Comparison of ENCODE assay signal across 28 mouse cellular contexts in the genomic region with DNA sequence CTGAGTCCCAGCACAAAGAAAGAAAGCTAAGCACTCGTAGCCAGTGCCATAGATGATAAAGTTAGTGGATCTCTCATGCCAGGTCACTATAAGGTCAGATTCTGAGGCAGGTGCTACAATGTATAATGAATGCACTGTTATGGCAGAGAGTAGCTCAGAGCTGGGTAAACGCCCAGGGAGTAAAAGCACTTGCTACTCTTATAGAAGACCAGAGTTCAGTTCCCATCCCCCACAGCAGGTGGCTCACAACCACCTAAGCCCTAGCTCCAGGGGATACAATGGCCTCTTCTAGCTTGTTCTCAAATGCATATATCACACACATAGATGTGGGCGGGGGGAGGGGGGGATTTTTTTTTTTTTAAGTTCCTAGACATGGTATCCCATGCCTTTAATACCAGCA. TPM values are rescaled to one million over a fixed set of nuclear protein-coding genes. Genes with fewer than 3 reads are reported as not detected.
DNase-seq lines count a peak whose midpoint lies in the region; TF ChIP-seq lines count a peak whose summit lies in the region.
"Had no signal": no experiment of that assay in that cellular context is flagged by ENCODE, and none has a peak within 500 bp of the region (broad histone marks: within the 10 kb centered on the region; RNA-seq: fewer than 3 reads in every experiment).

No protein-coding gene starts in this region.

- H3K36me3 ChIP-seq in ES-E14 (ENCODE audit: control insufficient read depth, insufficient read depth, low read length, poor library complexity, severe bottlenecking) = no peaks in the 10 kb centered on the region
- H3K36me3 ChIP-seq: embryonic facial prominence, embryonic 15.5 days; forebrain, embryonic 12.5 days; heart, embryonic 15.5 days; hindbrain, embryonic 12.5 days; intestine, embryonic 15.5 days; limb, embryonic 12.5 days; liver, embryonic 15.5 days; midbrain, embryonic 12.5 days; neural tube, embryonic 12.5 days had no signal

- peak overlapping the region; percentile 82; the same call in 1 of the 2 replicates for H3K27ac ChIP-seq in ES-E14 (ENCODE audit: insufficient read depth, low read depth, low read length, poor library complexity, severe bottlenecking)
- H3K27ac ChIP-seq: embryonic facial prominence, embryonic 15.5 days; forebrain, embryonic 12.5 days; heart, embryonic 15.5 days; hindbrain, embryonic 12.5 days; hindbrain, postnatal 0 days; intestine, embryonic 15.5 days; limb, embryonic 12.5 days; liver, embryonic 15.5 days; midbrain, embryonic 12.5 days; neural tube, embryonic 12.5 days had no signal

- no peaks in the 10 kb centered on the region for H3K9me3 ChIP-seq in ES-E14 (ENCODE audit: control insufficient read depth, insufficient read depth, low read depth, low read length)
- H3K9me3 ChIP-seq: embryonic facial prominence, embryonic 15.5 days; forebrain, embryonic 12.5 days; heart, embryonic 15.5 days; hindbrain, embryonic 12.5 days; intestine, embryonic 15.5 days; limb, embryonic 12.5 days; liver, embryonic 15.5 days; midbrain, embryonic 12.5 days; neural tube, embryonic 12.5 days had no signal

- no peak overlapping the region for H3K9ac ChIP-seq in ES-E14 (ENCODE audit: insufficient read depth, low read depth, low read length, poor library complexity, severe bottlenecking)
- H3K9ac ChIP-seq: embryonic facial prominence, embryonic 15.5 days; forebrain, embryonic 12.5 days; forebrain, postnatal 0 days; heart, embryonic 15.5 days; hindbrain, embryonic 12.5 days; intestine, embryonic 15.5 days; limb, embryonic 12.5 days; liver, embryonic 15.5 days; midbrain, embryonic 12.5 days; neural tube, embryonic 12.5 days had no signal

- peak; percentile 79 for DNase-seq in testis, postnatal 14 days (ENCODE audit: low spot score)
- DNase-seq in testis, postnatal 10 days (ENCODE audit: low spot score) = no peak
- peak; percentile 80 for DNase-seq in ES-E14 (ENCODE audit: low read depth, low spot score)
- DNase-seq in thymus, postnatal 0 days (ENCODE audit: low spot score) = peak; percentile 75
- peak; percentile 70 for DNase-seq in thymus, postnatal 4 days
- no peak for DNase-seq in cerebellum, postnatal 36 days
- no peak for DNase-seq in layer of hippocampus, adult 18-20 months (ENCODE audit: low spot score in 2 of 2)
- DNase-seq in adrenal gland, postnatal 14 days = no peak
- DNase-seq: adrenal gland, postnatal 10 days; cerebellum, adult 11 months; cerebellum, adult 9-10 months; forebrain, postnatal 0 days; heart, postnatal 36 days; kidney, adult 2 months; kidney, postnatal 36 days; lung, postnatal 36 days; right cerebral cortex, postnatal 14 days had no signal

- H3K4me3 ChIP-seq in ES-E14 (ENCODE audit: insufficient read depth in 1 of 2, low read depth in 1 of 2, low read length in 2 of 2, poor library complexity in 1 of 2, severe bottlenecking in 1 of 2) = no peak overlapping the region
- H3K4me3 ChIP-seq: embryonic facial prominence, embryonic 15.5 days; forebrain, embryonic 12.5 days; heart, embryonic 15.5 days; hindbrain, embryonic 12.5 days; intestine, embryonic 15.5 days; limb, embryonic 12.5 days; liver, embryonic 15.5 days; midbrain, embryonic 12.5 days; myocyte; neural tube, embryonic 12.5 days had no signal

- peaks cover 0 to 4% of the 10 kb centered on the region in 2 experiments; a peak in 2 of 4 replicates for H3K4me1 ChIP-seq in ES-E14 (ENCODE audit: control insufficient read depth in 2 of 2, insufficient read depth in 2 of 2, low read length in 2 of 2, poor library complexity in 1 of 2)
- H3K4me1 ChIP-seq: neural tube, embryonic 12.5 days had no signal

- in situ Hi-C loops in ES-E14 (cut with MboI; ENCODE audit: low sequenced_read_pairs in 2 of 2, unreplicated experiment in 2 of 2) = no loop called here

TF ChIP-seq in ES-E14, 5 proteins besides CTCF, POLR2A, EP300 and RAD21:
- TF ChIP-seq ZC3H11A (IDR thresholded peaks at IDR 0.05; ENCODE audit: borderline replicate concordance, low read depth, low read length) = no peak
- peak; percentile 86 for TF ChIP-seq ZNF384 (IDR thresholded peaks at IDR 0.05; ENCODE audit: low read depth, low read length)

RNA-seq across cellular contexts. Expression of a gene that starts 3.8 kb away (rescaled TPM):
- 81.3 and 86.4 TPM in 2 replicates for total RNA-seq in ES-E14 (2012; rRNA removed)
- 35.3 and 54.9 TPM in 2 replicates for polyA plus RNA-seq in thymus, postnatal 0 days (2015; fragmentation: Nextera tagmentation; extraction: Ambion mirVana)
- 10 to 100 TPM; 71.7 to 74.0 TPM for total RNA-seq in layer of hippocampus, adult 18-20 months (2021)
- total RNA-seq in adrenal gland, postnatal 14 days (2021) = 42.6 and 47.5 TPM in 2 replicates

RNA-seq across cellular contexts. Expression of a gene that starts 53.4 kb away (rescaled TPM):
- 77.0 and 90.4 TPM in 2 replicates for total RNA-seq in ES-E14 (2012; rRNA removed)
- 41.5 and 46.1 TPM in 2 replicates for polyA plus RNA-seq in thymus, postnatal 0 days (2015; fragmentation: Nextera tagmentation; extraction: Ambion mirVana)
- total RNA-seq in layer of hippocampus, adult 18-20 months (2021) = 10 to 100 TPM; 22.9 to 25.4 TPM
- 23.7 and 26.4 TPM in 2 replicates for total RNA-seq in adrenal gland, postnatal 14 days (2021)

Comparison
In these comparisons a context has a peak if more than half of its experiments do, and no peak if none do; other contexts are left out.
1. DNase-seq: peak in testis, postnatal 14 days (single experiment), ES-E14 (single experiment), thymus, postnatal 0 days (single experiment) and thymus, postnatal 4 days (single experiment); none in testis, postnatal 10 days (single experiment), cerebellum, postnatal 36 days (0 of 2), layer of hippocampus, adult 18-20 months (0 of 2) and adrenal gland, postnatal 14 days (single experiment).